Mouse (Mus musculus) small intestine, adult 2 months (tissue): ENCODE measurements around the gene Mid1.

Experiments
- CTCF ChIP-seq: fragments of 200-500 bp; IDR thresholded peaks from 2 replicates; pipeline ENCODE4 v1.5.1; 2012; ENCODE audit warnings: low read depth, mild to moderate bottlenecking, control low read depth, inconsistent platforms, low read length, moderate library complexity, mixed read lengths; ENCODE audit not compliant: insufficient replicate concordance, insufficient read length; ENCODE audit errors: extremely low read depth
- POLR2A ChIP-seq: fragments of 200-500 bp; IDR thresholded peaks from 2 replicates; pipeline ENCODE4 v1.6.1; 2012; ENCODE audit warnings: low read depth, mild to moderate bottlenecking, control low read depth, inconsistent platforms, low read length, moderate library complexity

DNA sequence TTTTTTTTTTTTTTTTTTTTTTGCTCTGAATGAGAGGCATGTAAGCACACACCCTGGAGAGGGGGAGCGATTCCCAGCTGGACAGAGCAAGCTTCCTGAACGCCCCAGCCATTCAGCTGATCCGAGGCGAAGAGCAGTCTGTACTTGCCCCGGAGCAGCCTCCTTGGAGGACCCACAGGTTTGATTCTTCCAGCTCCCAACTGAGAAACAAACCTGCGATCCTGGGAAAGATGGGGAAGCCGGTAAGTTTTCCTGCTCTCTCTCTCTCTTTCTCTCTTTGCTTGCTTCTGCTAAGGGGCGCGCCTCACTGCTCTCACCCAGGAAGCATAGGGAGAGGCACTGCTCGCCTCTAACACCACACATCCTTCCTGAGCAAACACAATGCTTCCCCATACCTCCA lies at the start of gene Mid1:
- no peak for TF ChIP-seq CTCF
- no peak for TF ChIP-seq POLR2A
